Mouse (Mus musculus): ENCODE data around the gene Tarsl2. TPM values are rescaled to one million over a fixed set of nuclear protein-coding genes. Genes with fewer than 3 reads are reported as not detected.

The Tarsl2 gene
- polyA plus RNA-seq, 1 experiment from 2014 or later: 10.8 TPM

DNA sequence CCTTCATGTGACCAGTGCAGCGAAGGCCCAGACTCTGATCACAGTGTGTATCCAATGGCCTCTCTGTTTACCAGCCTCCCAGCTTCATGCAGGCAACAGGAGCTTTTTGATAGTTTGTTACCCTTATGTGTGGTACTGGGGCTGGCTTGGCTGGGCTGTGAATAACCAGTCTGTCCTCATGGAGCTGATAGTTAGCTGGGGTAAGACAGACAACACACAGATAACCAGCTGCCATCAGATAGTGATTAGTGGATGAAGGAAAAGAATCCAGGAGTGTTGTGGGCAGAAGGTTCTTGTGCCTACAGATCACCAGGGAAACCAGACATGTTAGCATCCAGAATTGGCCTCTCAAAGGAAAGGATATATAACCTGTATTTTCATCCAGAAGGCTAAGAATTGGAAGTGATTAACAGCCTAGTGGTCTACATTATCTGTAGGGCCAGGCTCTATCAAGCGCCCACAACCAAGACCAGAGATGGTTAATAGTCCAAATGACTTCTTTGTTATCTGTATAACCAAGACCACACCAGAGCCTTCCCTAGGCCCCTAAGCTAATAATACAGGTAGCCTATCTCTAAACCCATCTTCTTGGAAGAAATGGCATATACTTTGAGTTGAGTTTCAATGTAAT is 12.9 kb downstream of the Tarsl2 start:
- no peak for ATAC-seq (ENCODE audit: insufficient number of reproducible peaks, low FRiP score, low TSS enrichment, low read depth)
- Histone ChIP-seq H3K27me3 (no peaks in the 10 kb centered on the region), H3K27ac (replicated peaks) (no peak overlapping the region), H3K9ac (no peak overlapping the region), H3K36me3 (peaks cover 9% of the 10 kb centered on the region; the same call in 1 of the 2 replicates), H3K4me1 (no peaks in the 10 kb centered on the region), H3K4me3 (replicated peaks) (no peak overlapping the region), H3K4me2 (replicated peaks) (no peak overlapping the region), H3K9me3 (replicated peaks) (no peaks in the 10 kb centered on the region)
- WGBS: 91% methylated on average over 2 of the region's 2 CpGs

DNA sequence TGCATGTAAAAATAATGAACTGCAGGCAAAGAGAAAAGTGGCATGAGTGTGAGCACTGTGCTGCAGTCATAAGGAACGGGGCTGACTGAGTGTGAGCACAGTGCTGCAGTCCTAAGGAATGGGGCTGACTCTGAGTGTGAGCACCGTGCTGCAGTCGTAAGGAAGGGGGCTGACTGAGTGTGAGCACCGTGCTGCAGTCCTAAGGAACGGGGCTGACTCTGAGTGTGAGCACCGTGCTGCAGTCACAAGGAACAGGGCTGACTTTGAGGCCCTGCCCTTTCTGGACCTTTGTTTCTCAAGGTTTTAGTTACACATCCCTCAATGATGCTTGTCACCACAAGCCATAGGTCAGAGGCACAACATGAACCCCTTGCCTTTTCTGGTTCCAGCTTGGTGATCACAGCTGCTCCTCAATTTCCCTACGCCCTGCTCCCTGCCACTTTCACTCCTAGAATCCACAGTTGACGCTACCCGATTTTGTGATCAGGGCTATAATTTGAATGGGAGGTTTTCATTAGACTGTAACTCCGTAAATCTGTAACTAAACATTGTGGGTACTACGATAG is 18.6 kb downstream of the Tarsl2 start:
- H3K4me1 ChIP-seq: no peaks in the 10 kb centered on the region
- no peak overlapping the region for H3K4me3 ChIP-seq (replicated peaks)
- ATAC-seq (ENCODE audit: insufficient number of reproducible peaks, low FRiP score, low TSS enrichment, low read depth): no peak
- H3K36me3 ChIP-seq: 0 out of 2 replicates have a peak, but pooled peaks cover 9% of the 10 kb centered on the region
- H3K27ac ChIP-seq (replicated peaks): no peak overlapping the region
- H3K27me3 ChIP-seq: no peaks in the 10 kb centered on the region
- WGBS: 76% methylated on average over 11 of the region's 11 CpGs
- no peak overlapping the region for H3K4me2 ChIP-seq (replicated peaks)
- no peak overlapping the region for H3K9ac ChIP-seq
- no peaks in the 10 kb centered on the region for H3K9me3 ChIP-seq (replicated peaks)

DNA sequence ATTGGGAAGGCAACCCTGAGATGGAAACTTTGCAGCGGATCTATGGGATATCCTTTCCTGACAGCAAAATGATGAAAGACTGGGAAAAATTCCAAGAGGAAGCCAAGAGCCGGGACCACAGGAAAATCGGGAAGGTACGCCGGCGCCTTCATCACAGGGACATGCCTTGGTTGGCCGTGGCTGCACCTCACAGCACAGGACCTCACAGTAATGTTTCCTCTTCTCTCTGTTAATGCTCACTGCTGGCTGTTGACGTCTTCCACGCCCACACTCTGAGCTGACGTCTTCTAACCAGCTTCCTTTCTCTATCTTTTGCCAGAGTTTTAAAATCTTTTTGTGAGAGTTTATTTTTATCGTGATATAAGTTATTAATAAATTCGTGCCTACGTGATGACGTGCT is 19.2 kb downstream of the Tarsl2 start:
- Histone ChIP-seq H3K9ac (no peak overlapping the region), H3K9me3 (replicated peaks) (no peaks in the 10 kb centered on the region), H3K36me3 (0 out of 2 replicates have a peak, but pooled peaks cover 9% of the 10 kb centered on the region), H3K4me2 (replicated peaks) (no peak overlapping the region), H3K4me3 (replicated peaks) (no peak overlapping the region), H3K27ac (replicated peaks) (no peak overlapping the region), H3K27me3 (no peaks in the 10 kb centered on the region), H3K4me1 (no peaks in the 10 kb centered on the region)
- ATAC-seq (ENCODE audit: insufficient number of reproducible peaks, low FRiP score, low TSS enrichment, low read depth): no peak
- 81% methylated on average over 14 of the region's 14 CpGs for WGBS

DNA sequence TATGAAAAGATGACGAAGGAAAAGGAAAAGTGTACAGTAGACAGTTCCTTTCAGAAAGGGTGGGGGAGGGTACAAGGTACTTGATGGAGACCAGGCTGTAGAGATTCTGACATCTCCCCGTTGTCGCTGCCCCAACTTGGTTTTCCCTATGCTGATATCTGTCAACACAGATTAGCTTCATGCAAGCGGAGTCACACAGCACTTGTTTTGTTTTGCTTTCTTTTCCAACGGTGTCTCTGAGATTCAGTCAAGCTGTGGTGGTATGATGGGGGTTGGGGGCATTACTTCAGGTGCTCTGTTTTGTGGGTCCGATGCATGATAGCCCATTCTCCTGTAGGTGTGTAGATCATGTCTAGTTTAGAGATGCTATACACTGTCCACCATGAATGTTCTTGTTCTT is 22.8 kb downstream of the Tarsl2 start:
- H3K4me3 ChIP-seq (replicated peaks): no peak overlapping the region
- 0 out of 2 replicates have a peak, but pooled peaks cover 9% of the 10 kb centered on the region for H3K36me3 ChIP-seq
- no peak for ATAC-seq (ENCODE audit: insufficient number of reproducible peaks, low FRiP score, low TSS enrichment, low read depth)
- H3K4me1 ChIP-seq: no peaks in the 10 kb centered on the region
- no peaks in the 10 kb centered on the region for H3K27me3 ChIP-seq
- no peaks in the 10 kb centered on the region for H3K9me3 ChIP-seq (replicated peaks)
- H3K9ac ChIP-seq: no peak overlapping the region
- H3K4me2 ChIP-seq (replicated peaks): no peak overlapping the region
- WGBS: 82% methylated on average over 6 of the region's 6 CpGs
- H3K27ac ChIP-seq (replicated peaks): no peak overlapping the region

DNA sequence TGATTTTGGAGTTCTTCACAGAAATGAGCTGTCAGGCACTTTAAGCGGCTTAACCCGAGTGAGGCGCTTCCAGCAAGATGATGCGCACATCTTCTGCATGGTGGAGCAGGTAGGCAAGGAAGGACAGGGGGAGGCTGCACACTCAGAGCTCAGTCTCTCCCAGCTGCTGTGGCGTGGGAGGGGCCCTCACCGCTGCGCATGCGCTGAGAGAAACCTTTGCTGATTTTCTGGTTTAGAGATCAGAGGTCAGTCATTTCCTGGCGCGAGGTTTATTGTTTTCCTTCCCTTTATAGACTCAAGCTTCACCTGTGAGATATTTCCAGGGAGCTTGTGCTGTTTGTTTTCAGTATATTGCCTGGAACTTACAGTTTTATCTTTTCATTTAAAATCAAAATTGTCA is 33.4 kb downstream of the Tarsl2 start:
- Histone ChIP-seq H3K36me3 (peaks cover 7% of the 10 kb centered on the region; the same call in 1 of the 2 replicates), H3K4me3 (replicated peaks) (no peak overlapping the region), H3K9ac (no peak overlapping the region), H3K4me1 (no peaks in the 10 kb centered on the region), H3K27me3 (no peaks in the 10 kb centered on the region), H3K4me2 (replicated peaks) (no peak overlapping the region), H3K9me3 (replicated peaks) (no peaks in the 10 kb centered on the region), H3K27ac (replicated peaks) (no peak overlapping the region)
- ATAC-seq (ENCODE audit: insufficient number of reproducible peaks, low FRiP score, low TSS enrichment, low read depth): no peak
- WGBS: 73% methylated on average over 10 of the region's 10 CpGs

DNA sequence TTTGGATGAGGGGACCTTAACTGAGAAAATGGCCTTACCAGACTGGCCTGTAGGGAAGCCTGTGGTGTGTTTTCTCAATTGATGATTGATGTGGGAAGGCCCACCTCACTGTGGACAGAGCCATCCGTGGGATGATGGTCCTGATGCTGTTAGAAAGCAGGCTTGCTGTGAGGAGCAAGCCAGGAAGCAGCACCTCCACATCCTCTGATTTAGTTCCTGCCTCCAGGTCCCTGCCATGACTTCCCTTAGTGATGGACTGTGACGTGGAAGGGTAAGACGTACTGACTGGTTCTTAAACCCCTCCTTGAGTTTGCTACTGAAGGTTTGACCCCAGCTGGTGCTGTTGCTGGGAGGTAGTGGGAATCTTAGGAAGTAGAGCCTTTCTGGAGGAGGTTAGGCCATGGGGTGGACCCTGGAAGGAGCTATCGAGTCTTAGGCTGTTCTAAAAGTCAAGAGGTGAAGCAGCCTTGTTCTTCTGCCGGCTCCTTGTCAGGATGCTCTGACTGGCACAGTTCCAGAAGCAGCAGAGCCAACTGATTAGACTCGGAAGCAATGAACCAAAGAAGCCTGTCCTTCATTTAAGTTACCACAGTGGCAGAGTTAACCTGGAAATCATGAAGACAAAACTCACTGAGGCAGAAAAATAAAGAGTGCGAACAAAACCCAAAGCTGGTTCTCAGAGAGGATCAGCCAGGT is 34.4 kb downstream of the Tarsl2 start:
- H3K4me2 ChIP-seq (replicated peaks): no peak overlapping the region
- no peak overlapping the region for H3K4me3 ChIP-seq (replicated peaks)
- peaks cover 8% of the 10 kb centered on the region; the same call in 1 of the 2 replicates for H3K36me3 ChIP-seq
- no peaks in the 10 kb centered on the region for H3K9me3 ChIP-seq (replicated peaks)
- no peak for ATAC-seq (ENCODE audit: insufficient number of reproducible peaks, low FRiP score, low TSS enrichment, low read depth)
- H3K27ac ChIP-seq (replicated peaks): no peak overlapping the region
- no peak overlapping the region for H3K9ac ChIP-seq
- WGBS: 64% methylated on average over 7 of the region's 7 CpGs
- H3K27me3 ChIP-seq: no peaks in the 10 kb centered on the region
- no peaks in the 10 kb centered on the region for H3K4me1 ChIP-seq

DNA sequence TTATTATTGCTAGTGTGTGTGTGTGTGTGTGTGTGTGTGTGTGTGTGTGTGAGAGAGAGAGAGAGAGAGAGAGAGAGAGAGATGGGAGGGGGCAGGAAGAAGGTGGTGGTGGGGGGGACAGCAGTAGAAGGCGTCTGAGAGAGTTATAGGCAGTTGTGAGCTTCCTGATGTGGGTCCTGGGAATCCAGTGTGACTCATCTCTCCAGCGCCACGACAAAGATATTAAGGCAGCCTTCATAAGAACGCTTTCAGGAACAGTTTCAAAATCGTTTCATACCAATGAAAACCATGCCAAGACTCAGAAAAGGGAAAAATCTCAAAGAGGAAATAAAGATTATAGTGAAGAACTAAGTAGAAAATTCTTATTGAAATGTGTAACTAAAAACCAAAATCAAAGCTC is 36.5 kb downstream of the Tarsl2 start:
- H3K27ac ChIP-seq (replicated peaks): no peak overlapping the region
- no peak overlapping the region for H3K4me2 ChIP-seq (replicated peaks)
- H3K9me3 ChIP-seq (replicated peaks): no peaks in the 10 kb centered on the region
- no peak for ATAC-seq (ENCODE audit: insufficient number of reproducible peaks, low FRiP score, low TSS enrichment, low read depth)
- no peaks in the 10 kb centered on the region for H3K27me3 ChIP-seq
- H3K4me1 ChIP-seq: no peaks in the 10 kb centered on the region
- H3K9ac ChIP-seq: no peak overlapping the region
- 44% methylated on average over 5 of the region's 5 CpGs for WGBS
- H3K36me3 ChIP-seq: peaks cover 5% of the 10 kb centered on the region; the same call in 1 of the 2 replicates
- no peak overlapping the region for H3K4me3 ChIP-seq (replicated peaks)

DNA sequence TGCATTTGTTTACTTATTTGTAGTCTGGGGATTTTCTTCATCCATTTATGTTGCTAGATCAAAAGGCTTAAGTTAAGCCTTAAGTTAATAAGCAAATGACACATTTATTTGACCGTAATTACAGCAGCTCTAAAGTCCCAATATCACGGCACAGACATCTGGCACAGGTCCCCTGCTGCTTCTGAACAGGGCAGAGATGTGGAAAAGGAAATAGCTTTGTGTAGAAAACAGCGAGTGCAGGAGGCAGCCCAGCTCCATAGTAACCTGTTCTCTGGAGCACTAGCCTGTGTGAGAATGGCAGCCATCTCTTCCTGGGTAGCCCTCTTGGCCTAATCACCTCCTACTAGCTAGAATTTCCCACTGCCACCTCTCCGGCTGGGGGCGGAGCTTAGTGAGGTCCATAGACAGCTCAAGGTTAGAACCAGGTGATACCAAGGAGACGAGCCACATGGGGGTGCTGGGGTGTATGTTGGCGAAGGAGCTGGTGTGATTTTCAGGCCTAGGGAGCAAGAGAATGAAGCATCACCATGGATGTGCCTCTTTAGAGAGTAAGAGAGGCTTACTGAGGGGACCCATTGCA is 39.6 kb downstream of the Tarsl2 start:
- H3K9me3 ChIP-seq (replicated peaks): no peaks in the 10 kb centered on the region
- no peak overlapping the region for H3K4me2 ChIP-seq (replicated peaks)
- 57% methylated on average over 7 of the region's 7 CpGs for WGBS
- no peaks in the 10 kb centered on the region for H3K27me3 ChIP-seq
- no peak for ATAC-seq (ENCODE audit: insufficient number of reproducible peaks, low FRiP score, low TSS enrichment, low read depth)
- peaks cover 9% of the 10 kb centered on the region for H3K36me3 ChIP-seq
- H3K27ac ChIP-seq (replicated peaks): no peak overlapping the region
- H3K4me1 ChIP-seq: no peaks in the 10 kb centered on the region
- no peak overlapping the region for H3K4me3 ChIP-seq (replicated peaks)
- no peak overlapping the region for H3K9ac ChIP-seq

DNA sequence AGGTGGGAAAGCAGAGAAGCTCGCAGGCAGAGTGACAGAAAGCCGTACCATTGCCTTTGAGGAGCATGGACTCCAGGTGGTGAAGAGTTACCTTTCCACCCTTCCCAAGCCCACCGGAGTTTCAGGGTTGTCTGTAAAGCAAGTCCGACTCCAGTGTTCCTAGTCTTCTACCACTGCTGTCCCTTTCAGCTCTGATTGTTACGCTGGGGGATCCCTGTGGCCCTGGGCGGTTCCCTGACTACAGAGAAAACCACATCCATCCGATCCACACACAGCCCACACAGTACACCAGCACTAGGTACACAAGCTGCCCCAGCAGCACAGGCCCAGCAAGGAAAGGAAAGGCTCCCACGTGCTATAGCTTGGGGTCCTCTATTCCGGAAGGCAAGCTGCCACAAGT is 42.0 kb downstream of the Tarsl2 start:
- H3K27ac ChIP-seq (replicated peaks): no peak overlapping the region
- no peak overlapping the region for H3K4me2 ChIP-seq (replicated peaks)
- no peaks in the 10 kb centered on the region for H3K9me3 ChIP-seq (replicated peaks)
- no peak overlapping the region for H3K4me3 ChIP-seq (replicated peaks)
- ATAC-seq (ENCODE audit: insufficient number of reproducible peaks, low FRiP score, low TSS enrichment, low read depth): no peak
- H3K4me1 ChIP-seq: no peaks in the 10 kb centered on the region
- H3K36me3 ChIP-seq: peaks cover 9% of the 10 kb centered on the region
- H3K27me3 ChIP-seq: no peaks in the 10 kb centered on the region
- WGBS: 80% methylated on average over 9 of the region's 9 CpGs
- no peak overlapping the region for H3K9ac ChIP-seq

DNA sequence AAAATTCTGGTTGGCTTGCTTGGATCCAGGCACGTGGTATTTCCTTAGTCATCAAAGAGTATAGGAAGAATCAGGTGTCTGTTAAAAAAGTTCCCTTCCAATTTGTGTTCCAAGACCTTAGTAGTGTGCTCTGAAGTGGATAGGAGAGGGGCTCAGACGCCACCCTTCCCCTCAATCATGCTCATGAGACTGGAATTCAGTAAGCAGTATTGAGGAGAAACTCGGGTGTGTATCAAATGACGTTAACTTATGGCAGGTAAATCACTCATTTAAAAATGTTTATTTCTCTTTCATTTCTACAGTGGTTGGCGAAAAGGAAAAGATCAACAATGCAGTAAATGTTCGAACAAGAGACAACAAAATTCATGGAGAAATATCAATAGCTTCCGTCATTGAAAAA is 46.2 kb downstream of the Tarsl2 start, which contains the start of gene Tm2d3:
Tm2d3 (plus strand) TSS at position 301 of the 400 bp plus-strand sequence.
- Histone ChIP-seq H3K9ac (no peak within 1 kb of the TSS), H3K36me3 (peaks cover 13% of the 10 kb centered on the region)

DNA sequence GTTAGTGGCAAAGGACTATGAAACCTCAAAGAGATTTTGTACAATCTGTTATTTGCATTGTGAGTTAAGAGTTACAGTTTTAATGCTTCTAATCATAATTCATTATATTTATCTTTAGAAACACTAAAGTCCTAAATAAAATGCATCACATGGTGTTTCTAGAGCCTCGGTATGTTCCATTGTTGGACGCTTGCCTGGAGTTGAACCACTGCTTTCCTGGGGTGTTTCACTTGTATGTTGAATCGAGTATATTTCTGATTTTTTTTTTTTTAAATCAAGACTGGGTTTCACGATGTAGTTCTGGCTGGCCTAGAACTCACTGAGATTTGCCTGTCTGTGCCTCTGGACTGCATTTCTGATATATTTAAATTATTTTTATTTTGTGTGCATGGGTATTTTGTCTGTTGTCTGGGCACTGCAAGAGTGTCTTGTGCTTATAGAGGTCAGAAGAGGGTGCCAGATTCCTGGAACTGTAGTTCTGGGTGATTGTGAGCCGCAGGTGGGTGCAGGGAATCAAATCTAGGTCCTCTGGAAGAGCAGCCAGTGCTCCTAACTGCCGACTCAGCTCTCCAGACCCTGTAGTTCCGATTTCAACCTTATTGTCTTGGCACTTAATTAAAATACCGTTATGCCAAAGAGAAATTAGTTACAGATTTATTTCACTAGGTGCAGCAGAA is 47.4 kb downstream of the Tarsl2 start:
- Histone ChIP-seq H3K27ac (replicated peaks) (no peak overlapping the region; the same call in 1 of the 2 replicates), H3K9ac (no peak overlapping the region), H3K36me3 (peaks cover 12% of the 10 kb centered on the region), H3K4me3 (replicated peaks) (no peak overlapping the region), H3K27me3 (no peaks in the 10 kb centered on the region), H3K4me1 (peaks cover 14% of the 10 kb centered on the region), H3K4me2 (replicated peaks) (no peak overlapping the region), H3K9me3 (replicated peaks) (no peaks in the 10 kb centered on the region)
- 70% methylated on average over 8 of the region's 8 CpGs for WGBS
- ATAC-seq (ENCODE audit: insufficient number of reproducible peaks, low FRiP score, low TSS enrichment, low read depth): no peak

More for the DNA sequence above, 46.2 kb downstream of the Tarsl2 start, which contains the start of gene Tm2d3:
- Histone ChIP-seq H3K4me1 (peaks cover 14% of the 10 kb centered on the region), H3K27ac (replicated peaks) (no peak within 1 kb of the TSS), H3K27me3 (no peaks in the 10 kb centered on the region), H3K9me3 (replicated peaks) (no peaks in the 10 kb centered on the region), H3K4me3 (replicated peaks) (no peak within 1 kb of the TSS), H3K4me2 (replicated peaks) (no peak within 1 kb of the TSS)
- no peak for ATAC-seq (ENCODE audit: insufficient number of reproducible peaks, low FRiP score, low TSS enrichment, low read depth)
- 83% methylated on average over 7 of the region's 7 CpGs for WGBS
